Mouse (Mus musculus) spleen, adult 10 weeks (tissue): ENCODE measurements around the gene Olfr1282. TPM values are rescaled to one million over a fixed set of nuclear protein-coding genes. Genes with fewer than 3 reads are reported as not detected.

Source experiments
- polyA plus RNA-seq: library from polyadenylated mRNA; stranded (reverse); fragments of 350-450 nt; fragmentation: Illumina TruSeq; extraction: RNeasy Lipid Tissue Mini Kit (QIAGEN cat#74804); gene quantifications from one replicate; pipeline ENCODE4 v1.2.3, GENCODE M21; 2015; ENCODE audit warnings: low replicate concordance; ENCODE audit not compliant: insufficient read depth

Gene Olfr1282
- polyA plus RNA-seq: not detected

GRCm38 (mm10) chr2:111335976-111336375 lies at the start of gene Olfr1282:
TSS of gene Olfr1282 (minus strand) at chr2:111336076.

GRCm38 (mm10) chr2:111375222-111375621 lies 39.3 kb upstream of the Olfr1282 start, which contains the start of gene Olfr1284:
TSS of gene Olfr1284 (plus strand) at chr2:111375522.

GRCm38 (mm10) chr2:111366490-111366889 lies 30.6 kb upstream of the Olfr1282 start, which contains the start of gene Olfr1283:
TSS of gene Olfr1283 (plus strand) at chr2:111366790.

GRCm38 (mm10) chr2:111326220-111326619 lies 9.7 kb downstream of the Olfr1282 start, which contains the start of gene Olfr1281:
TSS of gene Olfr1281 (plus strand) at chr2:111326520.

GRCm38 (mm10) chr2:111313717-111314116 lies 22.2 kb downstream of the Olfr1282 start, which contains the start of gene Olfr1280:
TSS of gene Olfr1280 (plus strand) at chr2:111314017.

GRCm38 (mm10) chr2:111300374-111300773 lies 35.5 kb downstream of the Olfr1282 start, which contains the start of gene Olfr1279:
TSS of gene Olfr1279 (plus strand) at chr2:111300635.

GRCm38 (mm10) chr2:111289836-111290235 lies 46.0 kb downstream of the Olfr1282 start, which contains the start of gene Olfr1278:
TSS of gene Olfr1278 (plus strand) at chr2:111290136.

Other genes starting within 250 kb of the Olfr1282 start
- not detected for gene Gm13941, start 230.1 kb downstream of the Olfr1282 start, polyA plus RNA-seq
- not detected for gene Gm15130, start 183.1 kb downstream of the Olfr1282 start, polyA plus RNA-seq
- not detected for gene 4930430A15Rik, start 106.5 kb downstream of the Olfr1282 start, polyA plus RNA-seq
- not detected for gene Olfr1275, start 100.8 kb downstream of the Olfr1282 start, polyA plus RNA-seq
- gene Olfr1276, start 81.6 kb downstream of the Olfr1282 start, polyA plus RNA-seq: not detected
- gene Olfr1277, start 62.0 kb downstream of the Olfr1282 start, polyA plus RNA-seq: not detected
- gene Olfr1278, start 45.9 kb downstream of the Olfr1282 start, polyA plus RNA-seq: not detected
- gene Olfr1279, start 35.4 kb downstream of the Olfr1282 start, polyA plus RNA-seq: not detected
- not detected for gene Olfr1280, start 22.1 kb downstream of the Olfr1282 start, polyA plus RNA-seq
- not detected for gene Olfr1281, start 9.6 kb downstream of the Olfr1282 start, polyA plus RNA-seq
- gene Olfr1283, start 30.7 kb upstream of the Olfr1282 start, polyA plus RNA-seq: not detected
- not detected for gene Olfr1284, start 39.4 kb upstream of the Olfr1282 start, polyA plus RNA-seq
- gene Olfr1286, start 87.0 kb upstream of the Olfr1282 start, polyA plus RNA-seq: not detected
- gene Olfr1287, start 113.1 kb upstream of the Olfr1282 start, polyA plus RNA-seq: not detected
- not detected for gene Olfr1288, start 138.0 kb upstream of the Olfr1282 start, polyA plus RNA-seq
- gene Olfr1289, start 144.7 kb upstream of the Olfr1282 start, polyA plus RNA-seq: not detected
- gene Olfr1290, start 157.8 kb upstream of the Olfr1282 start, polyA plus RNA-seq: not detected
- not detected for gene Olfr1291-ps1, start 161.1 kb upstream of the Olfr1282 start, polyA plus RNA-seq
- not detected for gene Olfr1293-ps, start 189.1 kb upstream of the Olfr1282 start, polyA plus RNA-seq
- not detected for gene Olfr1294, start 204.2 kb upstream of the Olfr1282 start, polyA plus RNA-seq
- gene Olfr1295, start 233.6 kb upstream of the Olfr1282 start, polyA plus RNA-seq: not detected